Mouse (Mus musculus) adrenal gland, adult 8-10 months (tissue): Measurements from ENCODE around the gene Cdt1. TPM values are rescaled to one million over a fixed set of nuclear protein-coding genes. Genes with fewer than 3 reads are reported as not detected.
A peak's percentile ranks its signal among the peaks of the same experiment; 100 is the strongest.

Source experiments
- DNase-seq: peaks from one replicate; pipeline ENCODE4 v3.0.0; 2022
- microRNA-seq, 2 experiments: library from miRNA; unstranded; fragments of <30 nt; microRNA quantifications; one replicate each; pipeline ENCODE4 v1.2.0; 2022
- total RNA-seq, 4 experiments: library from RNA; stranded (reverse); gene quantifications; 2 replicates each; pipeline ENCODE4 v1.2.4; 2022

The Cdt1 gene
- total RNA-seq, 4 experiments from 2014 or later: 4.8 to 9.9 (median 8.2) TPM

DNA sequence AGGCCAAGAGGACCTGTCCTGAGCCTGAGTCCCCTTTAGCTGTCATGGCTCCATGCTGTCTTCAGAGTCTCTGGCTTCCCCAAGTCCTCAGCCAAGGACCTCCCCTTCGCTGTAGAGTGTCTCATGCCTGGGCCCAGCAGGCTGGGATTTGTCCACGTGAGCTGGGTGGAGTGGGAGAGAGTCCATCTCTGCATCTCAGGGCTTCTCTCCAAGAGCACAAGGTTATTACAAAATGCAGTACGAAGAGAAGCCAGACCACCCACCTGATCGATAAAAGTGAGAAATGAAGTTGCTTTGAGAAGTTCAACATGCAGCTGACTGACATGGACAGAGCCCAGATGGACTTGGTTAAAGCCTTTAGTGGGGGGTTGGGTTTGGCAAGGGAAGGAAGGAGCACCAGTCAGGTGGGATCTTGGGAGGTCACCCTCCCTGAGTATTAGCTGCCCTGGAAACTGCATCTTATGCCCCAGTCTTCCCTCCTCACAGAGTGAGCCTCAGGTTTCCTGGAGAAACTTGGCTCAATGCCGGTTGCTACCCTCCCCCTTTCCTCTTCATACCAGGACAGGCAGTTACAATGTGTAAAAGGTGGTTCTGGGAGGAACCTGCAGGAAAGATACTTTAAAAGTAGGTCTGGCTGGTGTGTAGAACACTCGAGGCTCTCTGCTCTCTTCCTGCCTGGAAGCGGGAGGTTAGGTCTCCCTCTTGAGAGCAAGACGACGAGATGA lies 48.5 kb downstream of the Cdt1 start:
- DNase-seq: no peak

- DNase-seq: peak; percentile 66
These were observed 50.2 kb downstream of the Cdt1 start for GRCm38 (mm10) chr8:122617947-122618546.

DNA sequence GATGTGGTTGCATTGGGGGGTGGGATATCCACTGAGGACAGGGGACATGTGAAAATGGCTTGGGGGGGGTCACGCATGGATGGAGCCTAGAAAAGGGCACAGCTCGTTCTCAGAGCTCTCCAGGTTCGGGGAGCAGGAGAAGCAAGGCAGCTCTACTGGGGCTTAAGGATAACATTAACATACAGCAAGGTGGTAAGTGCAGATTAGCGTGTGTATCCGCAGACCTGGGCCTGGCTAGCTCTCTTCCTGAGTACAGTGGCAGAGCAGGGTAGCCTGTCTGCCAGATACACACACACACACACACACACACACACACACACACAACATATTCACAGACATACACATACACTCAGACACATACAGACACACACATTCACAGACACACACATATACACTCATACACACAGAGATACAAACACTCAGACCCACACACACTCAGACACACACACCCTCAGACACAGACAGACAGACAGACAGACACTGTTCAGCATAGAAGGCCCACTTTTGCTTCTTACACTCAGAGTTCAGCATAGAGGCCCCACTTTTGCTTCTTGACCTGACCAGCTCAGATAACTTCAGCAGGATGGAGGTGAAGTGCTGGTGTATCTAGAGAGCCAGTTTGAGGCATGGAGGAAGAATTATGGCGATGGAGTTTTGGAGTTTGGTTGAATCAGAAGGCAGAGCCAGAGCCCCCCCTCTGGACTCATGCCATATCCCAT lies 51.0 kb downstream of the Cdt1 start:
- no peak for DNase-seq

GRCm38 (mm10) chr8:122620446-122620845 lies 52.6 kb downstream of the Cdt1 start:
- no peak for DNase-seq

- no peak for DNase-seq
These were observed 54.9 kb downstream of the Cdt1 start, which contains the start of gene Pabpn1l for GRCm38 (mm10) chr8:122622727-122623126. Gene Pabpn1l, minus strand, starts transcription at chr8:122622739.

Small RNA genes within 50 kb of the gene (microRNA-seq; reads per million reads assigned to microRNA genes)
- 0 reads per million in 2 experiments for gene Mir6396

Other genes with a start within 250 kb of the Cdt1 start
- not detected for gene Trhr2, start 207.3 kb upstream of the Cdt1 start, total RNA-seq
- 10 to 100 TPM; 38.4 to 55.0 (median 47.0) TPM for gene Zc3h18, start 191.4 kb upstream of the Cdt1 start, total RNA-seq
- gene Il17c, start 146.0 kb upstream of the Cdt1 start, total RNA-seq: under 1 TPM in 1 of 4 experiments, not detected in 3; 0.43 TPM
- 10 to 100 TPM; 34.3 to 52.7 (median 43.6) TPM for gene Cyba, start 135.1 kb upstream of the Cdt1 start, total RNA-seq
- gene Mvd, start 124.6 kb upstream of the Cdt1 start, total RNA-seq: 10 to 100 TPM; 16.7 to 33.1 (median 22.0) TPM
- gene Snai3, start 107.3 kb upstream of the Cdt1 start, total RNA-seq: not detected
- 10 to 100 TPM; 46.3 to 68.8 (median 57.7) TPM for gene Rnf166, start 92.0 kb upstream of the Cdt1 start, total RNA-seq
- gene Ctu2, start 91.9 kb upstream of the Cdt1 start, total RNA-seq: 10 to 100 TPM; 25.8 to 28.5 (median 26.2) TPM
- gene Piezo1, start 16.7 kb upstream of the Cdt1 start, total RNA-seq: 10 to 100 TPM; 13.8 to 25.2 (median 18.5) TPM
- 100 to 1,000 TPM in 3 of 4 experiments, 10 to 100 TPM in 1; 83.4 to 110 (median 106) TPM for gene Aprt, start 8.9 kb downstream of the Cdt1 start, total RNA-seq
- 10 to 100 TPM in 2 of 4 experiments, 1 to 10 TPM in 2; 6.4 to 11.6 (median 9.1) TPM for gene Galns, start 43.4 kb downstream of the Cdt1 start, total RNA-seq
- gene Trappc2l, start 43.6 kb downstream of the Cdt1 start, total RNA-seq: 10 to 100 TPM; 61.7 to 64.9 (median 62.9) TPM
- gene Pabpn1l, start 54.7 kb downstream of the Cdt1 start, total RNA-seq: not detected
- 10 to 100 TPM; 10.9 to 21.7 (median 15.3) TPM for gene Cbfa2t3, start 131.1 kb downstream of the Cdt1 start, total RNA-seq
- 10 to 100 TPM; 38.4 to 44.5 (median 41.2) TPM for gene Acsf3, start 207.5 kb downstream of the Cdt1 start, total RNA-seq